Mouse (Mus musculus) heart, embryonic 14.5 days (tissue): ENCODE data around the gene Fbxl19. TPM values are rescaled to one million over a fixed set of nuclear protein-coding genes. Genes with fewer than 3 reads are reported as not detected.
A peak's percentile ranks its signal among the peaks of the same experiment; 100 is the strongest.

ENCODE experiments used
- ATAC-seq: fragments of 200-750 bp; cut with Nextera tagmentation; 2 replicates; pipeline ENCODE4 v1.8.0; 2017; ENCODE audit warnings: low read depth, moderate TSS enrichment; ENCODE audit not compliant: insufficient number of reproducible peaks, insufficient read depth, low FRiP score
- H3K27ac ChIP-seq, 2 experiments: fragments of 200-500 bp in 1 of 2; fragments of 300-500 bp in 1 of 2; sonication (generic) in 1 of 2; replicated peaks in 1 of 2; 2 replicates each; pipeline ENCODE4 v1.5.1; 2012 to 2014; ENCODE audit warnings: low read depth in 2 of 2, low read length in 2 of 2, control low read depth in 1 of 2, mild to moderate bottlenecking in 1 of 2, mixed read lengths in 1 of 2; ENCODE audit not compliant: control insufficient read depth in 1 of 2, insufficient read depth in 1 of 2
- H3K27me3 ChIP-seq: fragments of 300-500 bp; sonication (generic); 2 replicates; pipeline ENCODE4 v1.6.1; 2014; ENCODE audit warnings: mild to moderate bottlenecking, low read length, control low read depth; ENCODE audit not compliant: control insufficient read depth, insufficient read depth
- H3K36me3 ChIP-seq: fragments of 300-500 bp; sonication (generic); 2 replicates; pipeline ENCODE4 v1.6.1; 2014; ENCODE audit warnings: mild to moderate bottlenecking, control low read depth, low read length, mixed read lengths; ENCODE audit not compliant: control insufficient read depth, insufficient read depth
- H3K4me1 ChIP-seq, 2 experiments: fragments of 200-500 bp in 1 of 2; fragments of 300-500 bp in 1 of 2; sonication (generic) in 1 of 2; 2 replicates each; pipeline ENCODE4 v1.6.1; 2012 to 2014; ENCODE audit warnings: low read length in 2 of 2, control low read depth in 1 of 2, mixed read lengths in 1 of 2; ENCODE audit not compliant: control insufficient read depth in 2 of 2, insufficient read depth in 2 of 2
- H3K4me2 ChIP-seq: fragments of 300-500 bp; sonication (generic); 2 replicates; pipeline ENCODE4 v1.6.1; 2014; ENCODE audit warnings: mild to moderate bottlenecking, low read length
- H3K4me3 ChIP-seq, 2 experiments: fragments of 200-500 bp in 1 of 2; fragments of 300-500 bp in 1 of 2; sonication (generic) in 1 of 2; 2 replicates each; pipeline ENCODE4 v1.5.1; 2012 to 2014; ENCODE audit warnings: low read length in 2 of 2, mild to moderate bottlenecking in 2 of 2, control low read depth in 1 of 2, low read depth in 1 of 2, moderate library complexity in 1 of 2; ENCODE audit not compliant: control insufficient read depth in 1 of 2, insufficient read depth in 1 of 2
- H3K9ac ChIP-seq: fragments of 300-500 bp; sonication (generic); 2 replicates; pipeline ENCODE4 v1.6.1; 2014; ENCODE audit warnings: mild to moderate bottlenecking, low read length
- H3K9me3 ChIP-seq: fragments of 300-500 bp; sonication (generic); 2 replicates; pipeline ENCODE4 v1.6.1; 2016; ENCODE audit warnings: low read length, control low read depth; ENCODE audit not compliant: control insufficient read depth
- WGBS: fragments of 180-500 bp; shearing (Covaris S2); extraction: QIAGEN DNeasy Blood & Tissue Kit; methylation state at CpG from one replicate; pipeline ENCODE4 v1.1.7; 2014; 5-methylcytosine and 5-hydroxymethylcytosine counted together
- microRNA counts: library from miRNA; unstranded; fragments of <30 nt; microRNA quantifications from one replicate; lab custom pipeline; 2016
- microRNA-seq: library from miRNA; unstranded; fragments of <30 nt; microRNA quantifications from one replicate; pipeline ENCODE4, GENCODE M21; 2016
- polyA plus RNA-seq: library from polyadenylated mRNA; unstranded; fragments of >200 nt; fragmentation: Nextera tagmentation; extraction: Ambion mirVana; gene quantifications from 2 replicates; pipeline ENCODE4 v1.2.1, GENCODE M21; 2014

The Fbxl19 gene
- polyA plus RNA-seq, 1 experiment from 2014 or later: 1.5 TPM

DNA sequence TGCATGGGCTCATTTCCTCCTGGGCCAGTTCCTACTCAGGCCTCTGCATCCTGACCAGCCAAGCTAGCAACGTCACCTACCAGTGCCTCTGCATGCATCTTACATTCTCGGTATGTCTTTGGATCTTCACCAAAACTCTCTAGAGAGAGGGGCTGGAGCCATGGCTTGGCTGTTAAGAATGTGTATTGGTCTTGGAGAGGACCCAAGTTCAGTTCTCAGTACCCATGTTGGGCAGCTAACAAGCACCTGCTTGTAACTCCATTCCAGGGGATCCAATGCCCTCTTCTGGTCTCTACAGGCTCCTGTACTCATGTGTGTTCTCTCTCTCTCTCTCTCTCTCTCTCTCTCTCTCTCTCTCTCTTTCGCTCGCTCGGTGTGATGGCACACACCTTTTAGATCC is 73.4 kb downstream of the Fbxl19 start:
- Histone ChIP-seq H3K36me3 (no peaks in the 10 kb centered on the region), H3K27me3 (no peaks in the 10 kb centered on the region), H3K9me3 (no peaks in the 10 kb centered on the region), H3K27ac (no peak overlapping the region), H3K4me3 (no peak overlapping the region), H3K9ac (no peak overlapping the region), H3K4me1 (peaks cover 5 to 10% of the 10 kb centered on the region in 2 experiments; a peak in 2 of 4 replicates), H3K4me2 (no peak overlapping the region)
- no peak for ATAC-seq
- WGBS: 85% methylated on average over 5 of the region's 5 CpGs

MicroRNAs within 50 kb of the gene (microRNA counts, 519-probe panel; counts per million panel counts)
- 322 counts per million, percentile 70 among the panel's probes with 10 or more counts for microRNA mmu-miR-762 (lab: Ali Mortazavi, UCI)

Small RNA genes lying within 50 kb of the gene (microRNA-seq; reads per million reads assigned to microRNA genes)
- not detected for gene Mir762

Other genes starting within 250 kb of the Fbxl19 start
- 40.1 and 40.4 TPM in 2 replicates for gene Srcap, start 232.6 kb upstream of the Fbxl19 start, polyA plus RNA-seq
- 10.3 and 11.3 TPM in 2 replicates for gene Gm42715, start 225.0 kb upstream of the Fbxl19 start, polyA plus RNA-seq
- 1.9 and 2.1 TPM in 2 replicates for gene Tmem265, start 183.2 kb upstream of the Fbxl19 start, polyA plus RNA-seq
- gene Phkg2, start 171.2 kb upstream of the Fbxl19 start, polyA plus RNA-seq: 34.3 and 38.7 TPM in 2 replicates
- 10.1 and 12.7 TPM in 2 replicates for gene Ccdc189, start 155.9 kb upstream of the Fbxl19 start, polyA plus RNA-seq
- gene Rnf40, start 155.8 kb upstream of the Fbxl19 start, polyA plus RNA-seq: 24.1 and 25.8 TPM in 2 replicates
- gene Zfp629, start 128.7 kb upstream of the Fbxl19 start, polyA plus RNA-seq: 10.7 and 12.3 TPM in 2 replicates
- gene Bcl7c, start 35.6 kb upstream of the Fbxl19 start, polyA plus RNA-seq: 30.6 and 41.1 TPM in 2 replicates
- 4.7 and 5.6 TPM in 2 replicates for gene Ctf1, start 31.8 kb upstream of the Fbxl19 start, polyA plus RNA-seq
- gene Ctf2, start 12.4 kb upstream of the Fbxl19 start, polyA plus RNA-seq: not detected in 2 replicates
- gene Orai3, start 25.3 kb downstream of the Fbxl19 start, polyA plus RNA-seq: 15.7 and 17.7 TPM in 2 replicates
- gene Setd1a, start 32.1 kb downstream of the Fbxl19 start, polyA plus RNA-seq: 15.0 and 16.5 TPM in 2 replicates
- not detected in 2 replicates for gene Gm49388, start 41.1 kb downstream of the Fbxl19 start, polyA plus RNA-seq
- 20.4 and 22.2 TPM in 2 replicates for gene Hsd3b7, start 56.1 kb downstream of the Fbxl19 start, polyA plus RNA-seq
- 25.8 and 28.8 TPM in 2 replicates for gene Stx4a, start 79.8 kb downstream of the Fbxl19 start, polyA plus RNA-seq
- gene Stx1b, start 80.0 kb downstream of the Fbxl19 start, polyA plus RNA-seq: 1.0 and 1.2 TPM in 2 replicates
- 8.8 and 8.9 TPM in 2 replicates for gene Zfp646, start 131.7 kb downstream of the Fbxl19 start, polyA plus RNA-seq
- 6.8 and 7.4 TPM in 2 replicates for gene Zfp668, start 132.3 kb downstream of the Fbxl19 start, polyA plus RNA-seq
- gene Prss53, start 146.4 kb downstream of the Fbxl19 start, polyA plus RNA-seq: 0.66 and 1.3 TPM in 2 replicates
- not detected in 2 replicates for gene Gm21974, start 150.9 kb downstream of the Fbxl19 start, polyA plus RNA-seq
- 121 and 142 TPM in 2 replicates for gene Vkorc1, start 151.1 kb downstream of the Fbxl19 start, polyA plus RNA-seq
- gene Bckdk, start 159.5 kb downstream of the Fbxl19 start, polyA plus RNA-seq: 167 and 178 TPM in 2 replicates
- gene Kat8, start 168.0 kb downstream of the Fbxl19 start, polyA plus RNA-seq: 28.3 and 28.7 TPM in 2 replicates
- 0.23 and 0.62 TPM in 2 replicates for gene Prss8, start 185.6 kb downstream of the Fbxl19 start, polyA plus RNA-seq
- gene Prss36, start 202.2 kb downstream of the Fbxl19 start, polyA plus RNA-seq: 9.2 and 10.1 TPM in 2 replicates
- gene Fus, start 222.9 kb downstream of the Fbxl19 start, polyA plus RNA-seq: 40.6 and 41.0 TPM in 2 replicates
- 58.6 and 59.9 TPM in 2 replicates for gene Pycard, start 249.3 kb downstream of the Fbxl19 start, polyA plus RNA-seq